Mouse (Mus musculus) G1E (cell line): ENCODE measurements at regions not wholly inside any gene's neighbourhood (a gene's known extent, or its start where the extent isn't known, plus 50 kb on each side); places are given as distances from the start of the nearest gene placed in this dataset.

ENCODE experiments used
- CTCF ChIP-seq: IDR thresholded peaks from 2 replicates; pipeline ENCODE4 v1.5.1; 2012; ENCODE audit warnings: low read depth, low read length, inconsistent platforms, mixed read lengths
- TAL1 ChIP-seq: conservative IDR thresholded peaks from 2 replicates; pipeline ENCODE4 v1.6.1; 2012; ENCODE audit warnings: low read depth, low read length, inconsistent platforms, mixed read lengths

DNA sequence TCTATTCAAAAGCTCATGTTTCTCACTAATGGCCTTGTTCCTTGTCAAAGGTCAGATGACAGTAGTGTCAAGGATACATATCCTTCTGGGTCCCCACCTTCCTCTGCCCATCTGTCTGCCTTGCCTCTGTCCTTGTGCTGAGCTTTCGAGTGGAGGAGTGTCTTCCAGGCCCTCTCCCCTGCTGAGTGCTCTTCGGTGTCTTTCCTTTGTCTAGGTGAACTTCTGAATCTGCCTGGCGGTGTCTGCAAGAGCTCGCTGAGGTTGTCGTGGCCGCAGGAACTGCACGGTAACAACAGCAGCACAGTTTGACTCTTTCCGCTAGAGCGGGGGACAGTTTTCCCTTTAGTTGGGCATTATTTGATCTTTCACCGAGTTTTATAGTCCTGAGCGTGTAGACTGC is 111.7 kb downstream of the Kif26a start:
- no peak for TF ChIP-seq CTCF
- TF ChIP-seq TAL1: no peak
